13 mouse cellular contexts compared by ENCODE assay signal in genomic region chr5:102333894-102334293, GRCm38 (mm10).
"Had no signal": no experiment of that assay in that cellular context is flagged by ENCODE, and none has a peak within 500 bp of the region (broad histone marks: within the 10 kb centered on the region; RNA-seq: fewer than 3 reads in every experiment).

No protein-coding gene starts in this region.

- H3K36me3 ChIP-seq: kidney, embryonic 15.5 days; limb, embryonic 12.5 days; liver, embryonic 13.5 days; neural tube, embryonic 12.5 days had no signal

- H3K9me3 ChIP-seq: kidney, embryonic 15.5 days; limb, embryonic 12.5 days; liver, embryonic 13.5 days; neural tube, embryonic 12.5 days had no signal

- H3K4me3 ChIP-seq: kidney, embryonic 15.5 days; left cerebral cortex, adult 2 months; limb, embryonic 12.5 days; liver, embryonic 13.5 days; neural tube, embryonic 12.5 days had no signal

- H3K4me1 ChIP-seq: kidney, embryonic 15.5 days; liver, embryonic 13.5 days; neural tube, embryonic 12.5 days had no signal

- DNase-seq: kidney, adult 2 months; kidney, postnatal 14 days; liver; liver, embryonic 13.5 days; liver, postnatal 0 days; spleen, adult 18-20 months; thymus, adult 18-20 months; thymus, postnatal 14 days had no signal

- H3K27ac ChIP-seq: kidney, embryonic 15.5 days; left cerebral cortex, adult 2 months; limb, embryonic 12.5 days; liver, embryonic 13.5 days; neural tube, embryonic 12.5 days had no signal

- H3K9ac ChIP-seq: kidney, embryonic 15.5 days; limb, embryonic 12.5 days; liver, embryonic 13.5 days; liver, postnatal 0 days; neural tube, embryonic 12.5 days had no signal

- H3K27me3 ChIP-seq: kidney, embryonic 15.5 days; limb, embryonic 12.5 days; liver, embryonic 13.5 days; neural tube, embryonic 12.5 days had no signal

- H3K4me2 ChIP-seq: kidney, embryonic 15.5 days; liver, embryonic 13.5 days; neural tube, embryonic 12.5 days had no signal

- ATAC-seq: intestine, embryonic 16.5 days; liver, postnatal 0 days had no signal
